ENCODE assay signal across 25 mouse cellular contexts in genomic region chr2:153109596-153109995, GRCm38 (mm10). TPM values are rescaled to one million over a fixed set of nuclear protein-coding genes. Genes with fewer than 3 reads are reported as not detected.
A peak's percentile ranks its signal among the peaks of the same experiment; 100 is the strongest.
DNase-seq lines count a peak whose midpoint lies in the region; ATAC-seq lines count a peak whose summit lies in the region.
"Had no signal": no experiment of that assay in that cellular context is flagged by ENCODE, and none has a peak within 500 bp of the region (broad histone marks: within the 10 kb centered on the region; RNA-seq: fewer than 3 reads in every experiment).

No protein-coding gene starts in this region.

- intact Hi-C loops in heart, postnatal 10 days (cut with DNase I): no loop called here

- H3K36me3 ChIP-seq in megakaryocyte, embryonic 14.5 days (replicated peaks; ENCODE audit: low read length): no peaks in the 10 kb centered on the region
- no peaks in the 10 kb centered on the region for H3K36me3 ChIP-seq in liver, embryonic 13.5 days
- H3K36me3 ChIP-seq: embryonic facial prominence, embryonic 12.5 days; heart, embryonic 13.5 days; hindbrain, embryonic 10.5 days; intestine, embryonic 15.5 days; lung, embryonic 15.5 days had no signal

- H3K9ac ChIP-seq in liver, embryonic 13.5 days: no peak overlapping the region
- H3K9ac ChIP-seq: embryonic facial prominence, embryonic 12.5 days; heart, embryonic 13.5 days; intestine, embryonic 15.5 days; lung, embryonic 15.5 days had no signal

- no peak for ATAC-seq in megakaryocyte, adult 5-6 weeks (ENCODE audit: poor library complexity, severe bottlenecking)
- ATAC-seq in liver, embryonic 13.5 days (ENCODE audit: low read depth): no peak
- ATAC-seq: forebrain, embryonic 14.5 days had no signal

- H3K27ac ChIP-seq in liver, embryonic 13.5 days: no peak overlapping the region
- H3K27ac ChIP-seq: embryonic facial prominence, embryonic 12.5 days; heart, embryonic 13.5 days; hindbrain, embryonic 10.5 days; intestine, embryonic 15.5 days; lung, embryonic 15.5 days had no signal

- H3K4me1 ChIP-seq in megakaryocyte, embryonic 14.5 days: peaks cover 12% of the 10 kb centered on the region
- peaks cover 10% of the 10 kb centered on the region for H3K4me1 ChIP-seq in liver, embryonic 13.5 days (replicated peaks)

- peak; percentile 71 for DNase-seq in heart, adult 11 months
- DNase-seq in heart, postnatal 10 days: no peak
- peak; percentile 1 for DNase-seq in B cell, adult 2 months
- no peak for DNase-seq in liver, embryonic 13.5 days
- DNase-seq in adipocyte (ENCODE audit: low spot score): no peak
- no peak for DNase-seq in kidney, postnatal 25 days
- DNase-seq: adrenal gland, postnatal 25 days; cerebellum, adult 11-12 months; cerebellum, adult 9-11 months; embryo, embryonic 11 days; heart, postnatal 14 days; kidney, adult 8-10 months; kidney, postnatal 10 days; midbrain, embryonic 14.5 days; right cerebral cortex, postnatal 14 days; thymus, postnatal 14 days had no signal

- WGBS in liver, embryonic 13.5 days (ENCODE audit: insufficient replicate concordance): 46% methylated on average over 7 of the region's 7 CpGs

- peak overlapping the region; percentile 67; the same call in 1 of the 2 replicates for H3K4me2 ChIP-seq in liver, embryonic 13.5 days

- peaks cover 95% of the 10 kb centered on the region for H3K27me3 ChIP-seq in megakaryocyte, embryonic 14.5 days (replicated peaks)
- H3K27me3 ChIP-seq in liver, embryonic 13.5 days: peaks cover 64% of the 10 kb centered on the region

- peak overlapping the region; percentile 89 for H3K4me3 ChIP-seq in megakaryocyte, embryonic 14.5 days (replicated peaks)
- 0 out of 2 replicates have a peak overlapping the region, but pooled peaks have one; percentile 50 for H3K4me3 ChIP-seq in liver, embryonic 13.5 days (replicated peaks)

- H3K9me3 ChIP-seq in megakaryocyte, embryonic 14.5 days: no peaks in the 10 kb centered on the region
- H3K9me3 ChIP-seq in liver, embryonic 13.5 days (replicated peaks): no peaks in the 10 kb centered on the region
- H3K9me3 ChIP-seq: embryonic facial prominence, embryonic 12.5 days; heart, embryonic 13.5 days; hindbrain, embryonic 10.5 days; intestine, embryonic 15.5 days; lung, embryonic 15.5 days had no signal

RNA-seq across cellular contexts. Expression of gene Hck, which starts 1.3 kb away (rescaled TPM):
- 1 to 10 TPM; 1.0 to 1.2 TPM for total RNA-seq in heart, postnatal 10 days (2021)
- 1.9 and 8.1 TPM in 2 replicates for polyA plus RNA-seq in megakaryocyte, embryonic 14.5 days (2012; ENCODE audit: insufficient read depth, low replicate concordance)
- 207 and 212 TPM in 2 replicates for total RNA-seq in megakaryocyte, adult 5-6 weeks (2015)
- 279 and 282 TPM in 2 replicates for total RNA-seq in megakaryocyte, adult 5-6 weeks (2017)
- 7.5 and 7.8 TPM in 2 replicates for polyA plus RNA-seq in liver, embryonic 13.5 days (2015; fragmentation: Nextera tagmentation; extraction: Ambion mirVana)

RNA-seq across cellular contexts. Expression of gene Ccm2l, which starts 43.8 kb away (rescaled TPM):
- 10 to 100 TPM; 26.9 to 29.1 TPM for total RNA-seq in heart, postnatal 10 days (2021)
- not detected in 2 replicates for polyA plus RNA-seq in megakaryocyte, embryonic 14.5 days (2012; ENCODE audit: insufficient read depth, low replicate concordance)
- 0.59 TPM in 1 of 2 replicates, not detected in the other for total RNA-seq in megakaryocyte, adult 5-6 weeks (2015)
- 0.22 TPM in 1 of 2 replicates, not detected in the other for total RNA-seq in megakaryocyte, adult 5-6 weeks (2017)
- 0.83 and 0.92 TPM in 2 replicates for polyA plus RNA-seq in liver, embryonic 13.5 days (2015; fragmentation: Nextera tagmentation; extraction: Ambion mirVana)
- total RNA-seq: monocyte, adult 5-6 weeks had no signal

RNA-seq across cellular contexts. Expression of gene Tm9sf4, which starts 51.5 kb away (rescaled TPM):
- total RNA-seq in heart, postnatal 10 days (2021): 10 to 100 TPM; 66.4 to 69.6 TPM
- polyA plus RNA-seq in megakaryocyte, embryonic 14.5 days (2012; ENCODE audit: insufficient read depth, low replicate concordance): 23.8 and 32.4 TPM in 2 replicates
- 50.1 and 56.9 TPM in 2 replicates for total RNA-seq in megakaryocyte, adult 5-6 weeks (2015)
- 78.7 and 85.5 TPM in 2 replicates for total RNA-seq in megakaryocyte, adult 5-6 weeks (2017)
- polyA plus RNA-seq in liver, embryonic 13.5 days (2015; fragmentation: Nextera tagmentation; extraction: Ambion mirVana): 29.3 and 35.6 TPM in 2 replicates

Comparison
In these comparisons a context has a peak if more than half of its experiments do, and no peak if none do; other contexts are left out.
1. DNase-seq: peak in heart, adult 11 months (single experiment) and B cell, adult 2 months (2 of 2); none in heart, postnatal 10 days (0 of 2), liver, embryonic 13.5 days (single experiment), adipocyte (single experiment) and kidney, postnatal 25 days (0 of 2).
2. RNA of gene Hck, which starts 1.3 kb away (total RNA-seq): 207 to 282 TPM in megakaryocyte, adult 5-6 weeks; 1.0 to 1.2 TPM in heart, postnatal 10 days; every median in the first group is over 10 times any median in the second.
3. RNA of gene Ccm2l, which starts 43.8 kb away (total RNA-seq): 26.9 to 29.1 TPM in heart, postnatal 10 days; 0.22 to 0.59 TPM in megakaryocyte, adult 5-6 weeks; every median in the first group is over 10 times any median in the second.